Mouse (Mus musculus): ENCODE results near the gene Haao.

Haao gene

GRCm38 (mm10) chr17:83847815-83848214 lies at the start of gene Haao:
Haao (minus strand) TSS chr17:83847963.
- peak; percentile 47 for DNase-seq (ENCODE audit: low read depth, low spot score)

- no peak for DNase-seq (ENCODE audit: low read depth, low spot score)
Measured at GRCm38 (mm10) chr17:83897361-83897799, 49.6 kb upstream of the Haao start.

GRCm38 (mm10) chr17:83896723-83897122 lies 49.0 kb upstream of the Haao start:
- DNase-seq (ENCODE audit: low read depth, low spot score), result peak; percentile 75

GRCm38 (mm10) chr17:83895321-83895770 lies 47.6 kb upstream of the Haao start:
- no peak for DNase-seq (ENCODE audit: low read depth, low spot score)

- no peak for DNase-seq (ENCODE audit: low read depth, low spot score)
Measured at GRCm38 (mm10) chr17:83893134-83893533, 45.4 kb upstream of the Haao start.

- DNase-seq (ENCODE audit: low read depth, low spot score), result no peak
Measured at GRCm38 (mm10) chr17:83891864-83892263, 44.1 kb upstream of the Haao start.

GRCm38 (mm10) chr17:83890373-83890696 lies 42.6 kb upstream of the Haao start:
- no peak for DNase-seq (ENCODE audit: low read depth, low spot score)

- no peak for DNase-seq (ENCODE audit: low read depth, low spot score)
Measured at GRCm38 (mm10) chr17:83889691-83890372, 42.1 kb upstream of the Haao start.

- DNase-seq (ENCODE audit: low read depth, low spot score), result no peak
Measured at GRCm38 (mm10) chr17:83889329-83889690, 41.5 kb upstream of the Haao start.

GRCm38 (mm10) chr17:83887241-83887640 lies 39.5 kb upstream of the Haao start:
- no peak for DNase-seq (ENCODE audit: low read depth, low spot score)

GRCm38 (mm10) chr17:83886395-83886794 lies 38.6 kb upstream of the Haao start:
- DNase-seq (ENCODE audit: low read depth, low spot score), result no peak

- no peak for DNase-seq (ENCODE audit: low read depth, low spot score)
Measured at GRCm38 (mm10) chr17:83885750-83886149, 38.0 kb upstream of the Haao start.

GRCm38 (mm10) chr17:83885021-83885582 lies 37.3 kb upstream of the Haao start:
- no peak for DNase-seq (ENCODE audit: low read depth, low spot score)

GRCm38 (mm10) chr17:83882788-83883187 lies 35.0 kb upstream of the Haao start:
- DNase-seq (ENCODE audit: low read depth, low spot score), result no peak

GRCm38 (mm10) chr17:83881071-83881470 lies 33.3 kb upstream of the Haao start:
- peak; percentile 89 for DNase-seq (ENCODE audit: low read depth, low spot score)

GRCm38 (mm10) chr17:83880174-83880710 lies 32.5 kb upstream of the Haao start:
- DNase-seq (ENCODE audit: low read depth, low spot score), result no peak

- DNase-seq (ENCODE audit: low read depth, low spot score), result no peak
Measured at GRCm38 (mm10) chr17:83879631-83880030, 31.9 kb upstream of the Haao start.

- DNase-seq (ENCODE audit: low read depth, low spot score), result peak; percentile 98
Measured at GRCm38 (mm10) chr17:83874610-83875009, 26.8 kb upstream of the Haao start.

GRCm38 (mm10) chr17:83873363-83874141 lies 25.8 kb upstream of the Haao start:
- no peak for DNase-seq (ENCODE audit: low read depth, low spot score)

GRCm38 (mm10) chr17:83872806-83873348 lies 25.1 kb upstream of the Haao start:
- DNase-seq (ENCODE audit: low read depth, low spot score), result peak; percentile 91

GRCm38 (mm10) chr17:83871354-83871753 lies 23.6 kb upstream of the Haao start:
- peak; percentile 80 for DNase-seq (ENCODE audit: low read depth, low spot score)

- no peak for DNase-seq (ENCODE audit: low read depth, low spot score)
Measured at GRCm38 (mm10) chr17:83870385-83870784, 22.6 kb upstream of the Haao start.
